Mouse (Mus musculus) intestine, postnatal 0 days (tissue): ENCODE data around the gene Pald1. TPM values are rescaled to one million over a fixed set of nuclear protein-coding genes. Genes with fewer than 3 reads are reported as not detected.

ENCODE experiments used
- ATAC-seq: fragments of 200-750 bp; cut with Nextera tagmentation; 2 replicates; pipeline ENCODE4 v1.8.0; 2017; ENCODE audit warnings: mild to moderate bottlenecking, moderate TSS enrichment, moderate library complexity
- H3K27ac ChIP-seq: fragments of 300-500 bp; sonication (generic); 2 replicates; pipeline ENCODE4 v1.5.1; 2014; ENCODE audit warnings: mild to moderate bottlenecking, low read depth, low read length, moderate library complexity
- H3K27me3 ChIP-seq: fragments of 300-500 bp; sonication (generic); replicated peaks from 2 replicates; pipeline ENCODE4 v1.6.1; 2014; ENCODE audit warnings: low read length, mixed read lengths; ENCODE audit not compliant: control insufficient read depth, insufficient read depth
- H3K36me3 ChIP-seq: fragments of 300-500 bp; sonication (generic); 2 replicates; pipeline ENCODE4 v1.6.1; 2014; ENCODE audit warnings: mild to moderate bottlenecking, moderate library complexity; ENCODE audit not compliant: control insufficient read depth, insufficient read depth
- H3K4me1 ChIP-seq: fragments of 300-500 bp; sonication (generic); replicated peaks from 2 replicates; pipeline ENCODE4 v1.6.1; 2014; ENCODE audit warnings: antibody characterized with exemption, low read length, mixed read lengths; ENCODE audit not compliant: control insufficient read depth, insufficient read depth
- H3K4me2 ChIP-seq: fragments of 300-500 bp; sonication (generic); replicated peaks from 2 replicates; pipeline ENCODE4 v1.6.1; 2014; ENCODE audit warnings: low read depth, mild to moderate bottlenecking, moderate library complexity
- H3K4me3 ChIP-seq: fragments of 300-500 bp; sonication (generic); 2 replicates; pipeline ENCODE4 v1.5.1; 2014; ENCODE audit warnings: low read depth, low read length
- H3K9ac ChIP-seq: fragments of 300-500 bp; sonication (generic); 2 replicates; pipeline ENCODE4 v1.6.1; 2014; ENCODE audit warnings: mild to moderate bottlenecking, low read depth, low read length
- H3K9me3 ChIP-seq: fragments of 300-500 bp; sonication (generic); 2 replicates; pipeline ENCODE4 v1.6.1; 2016; ENCODE audit warnings: mixed run types; ENCODE audit not compliant: control insufficient read depth
- CTCF ChIP-seq: sonication (generic); IDR thresholded peaks from 2 replicates; pipeline ENCODE4 v1.5.1; 2016; ENCODE audit warnings: low read depth, mild to moderate bottlenecking, control low read depth, antibody characterized with exemption, moderate library complexity
- WGBS: fragments of 180-500 bp; shearing (Covaris S2); extraction: QIAGEN DNeasy Blood & Tissue Kit; methylation state at CpG from one replicate; pipeline ENCODE4 v1.1.7; 2014; 5-methylcytosine and 5-hydroxymethylcytosine counted together
- polyA plus RNA-seq: library from polyadenylated mRNA; unstranded; fragments of >200 nt; fragmentation: Nextera tagmentation; extraction: Ambion mirVana; gene quantifications from 2 replicates; pipeline ENCODE4 v1.2.1, GENCODE M21; 2015

The Pald1 gene
- polyA plus RNA-seq, 1 experiment from 2014 or later = 4.1 TPM

DNA sequence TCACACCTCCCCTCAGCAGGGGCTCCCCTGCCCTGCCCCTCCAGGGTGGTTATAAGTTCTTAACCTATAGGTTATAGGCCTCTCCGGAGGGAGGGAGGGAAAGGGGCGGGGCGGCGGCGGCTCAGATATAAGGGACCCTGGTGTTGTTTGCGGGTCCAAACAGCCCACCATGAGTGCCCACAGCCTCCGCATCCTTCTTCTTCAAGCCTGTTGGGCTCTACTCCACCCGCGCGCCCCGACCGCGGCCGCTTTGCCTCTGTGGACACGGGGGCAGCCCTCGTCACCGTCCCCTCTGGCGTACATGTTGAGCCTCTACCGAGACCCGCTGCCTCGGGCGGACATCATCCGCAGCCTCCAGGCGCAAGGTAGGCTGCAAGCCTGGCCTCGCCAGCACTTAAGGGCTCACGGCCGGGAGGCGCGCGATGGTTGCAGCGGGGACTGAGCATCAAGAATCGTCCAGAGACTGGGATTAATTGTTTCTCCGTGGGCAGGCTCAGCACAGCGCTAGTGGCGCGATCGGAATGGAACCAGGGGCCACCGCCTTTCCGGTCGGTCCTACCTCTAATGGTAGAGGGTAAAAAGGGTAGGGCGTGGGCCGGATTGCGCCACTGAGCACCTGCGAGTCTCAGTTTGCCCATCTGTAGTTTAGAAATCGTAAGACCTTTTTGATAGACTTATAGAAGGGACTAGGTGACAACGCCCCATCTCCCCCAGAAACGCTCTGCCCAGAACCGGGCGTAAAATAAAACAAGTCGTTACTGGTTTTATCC is 35.0 kb upstream of the Pald1 start:
- 2% methylated on average over 49 of the region's 50 CpGs for WGBS
- no peak for ATAC-seq
- no peak for TF ChIP-seq CTCF

DNA sequence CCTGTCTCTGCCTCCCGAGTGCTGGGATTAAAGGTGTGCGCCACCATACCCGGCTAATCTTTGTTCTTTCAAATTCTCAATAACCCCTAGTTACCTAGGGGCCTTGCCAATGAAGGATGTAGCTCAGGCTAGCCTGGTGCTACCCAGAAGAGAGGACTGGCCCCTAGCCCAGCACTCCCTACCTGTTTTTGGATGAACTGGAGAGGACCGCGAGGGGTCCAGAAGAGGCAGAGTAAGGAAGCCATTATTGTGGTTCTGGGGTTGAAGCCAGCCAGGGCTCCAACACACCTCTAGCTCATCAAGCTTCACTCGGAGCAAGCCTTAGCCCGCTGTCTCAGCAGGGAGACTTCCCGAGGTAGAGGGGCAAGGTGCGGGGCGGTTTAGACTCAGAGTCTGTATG is 34.3 kb upstream of the Pald1 start, which contains the start of gene Nodal:
TSS of gene Nodal (plus strand) at position 301 of the 400 bp plus-strand sequence.
- peak within 1 kb of the TSS; percentile 34 for H3K4me3 ChIP-seq
- H3K9ac ChIP-seq = no peak within 1 kb of the TSS
- no peak for TF ChIP-seq CTCF
- peaks cover 40% of the 10 kb centered on the region for H3K27me3 ChIP-seq
- ATAC-seq = no peak
- no peaks in the 10 kb centered on the region for H3K36me3 ChIP-seq
- WGBS = 41% methylated on average over 10 of the region's 10 CpGs
- H3K4me2 ChIP-seq = peak within 1 kb of the TSS; percentile 65
- H3K4me1 ChIP-seq = 0 out of 2 replicates have a peak, but pooled peaks cover 4% of the 10 kb centered on the region
- H3K9me3 ChIP-seq = no peaks in the 10 kb centered on the region
- no peak within 1 kb of the TSS for H3K27ac ChIP-seq

More for the DNA sequence above, 35.0 kb upstream of the Pald1 start:
- Histone ChIP-seq H3K27ac (no peak overlapping the region), H3K27me3 (peaks cover 40% of the 10 kb centered on the region), H3K4me1 (0 out of 2 replicates have a peak, but pooled peaks cover 4% of the 10 kb centered on the region), H3K9me3 (no peaks in the 10 kb centered on the region), H3K36me3 (no peaks in the 10 kb centered on the region), H3K4me2 (peak overlapping the region; percentile 65), H3K9ac (no peak overlapping the region), H3K4me3 (peak overlapping the region; percentile 34)

DNA sequence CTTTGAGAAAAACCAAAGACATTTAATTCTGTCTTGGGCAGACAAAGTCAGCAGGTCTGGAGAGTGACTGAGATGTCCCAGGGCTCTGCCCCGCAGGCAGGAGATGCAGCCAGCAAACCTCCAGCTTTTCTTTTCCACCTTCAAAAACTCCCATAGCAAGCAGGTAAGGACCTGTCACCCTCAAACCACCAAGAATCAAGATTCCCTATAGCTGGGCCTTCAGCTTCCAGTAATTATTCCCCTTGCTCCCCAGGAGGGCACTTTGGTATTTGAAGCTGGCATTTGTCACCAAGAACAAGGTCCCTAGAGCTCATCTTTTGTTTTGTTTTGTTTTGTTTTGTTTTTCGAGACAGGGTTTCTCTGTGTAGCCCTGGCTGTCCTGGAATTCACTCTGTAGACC is 33.7 kb upstream of the Pald1 start:
- H3K4me2 ChIP-seq = no peak overlapping the region
- no peak overlapping the region for H3K4me3 ChIP-seq
- no peak overlapping the region for H3K27ac ChIP-seq
- 55% methylated on average over 2 of the region's 2 CpGs for WGBS
- no peaks in the 10 kb centered on the region for H3K36me3 ChIP-seq
- H3K9me3 ChIP-seq = no peaks in the 10 kb centered on the region
- H3K9ac ChIP-seq = no peak overlapping the region
- no peak for ATAC-seq
- no peak for TF ChIP-seq CTCF
- peaks cover 40% of the 10 kb centered on the region for H3K27me3 ChIP-seq
- 0 out of 2 replicates have a peak, but pooled peaks cover 4% of the 10 kb centered on the region for H3K4me1 ChIP-seq

DNA sequence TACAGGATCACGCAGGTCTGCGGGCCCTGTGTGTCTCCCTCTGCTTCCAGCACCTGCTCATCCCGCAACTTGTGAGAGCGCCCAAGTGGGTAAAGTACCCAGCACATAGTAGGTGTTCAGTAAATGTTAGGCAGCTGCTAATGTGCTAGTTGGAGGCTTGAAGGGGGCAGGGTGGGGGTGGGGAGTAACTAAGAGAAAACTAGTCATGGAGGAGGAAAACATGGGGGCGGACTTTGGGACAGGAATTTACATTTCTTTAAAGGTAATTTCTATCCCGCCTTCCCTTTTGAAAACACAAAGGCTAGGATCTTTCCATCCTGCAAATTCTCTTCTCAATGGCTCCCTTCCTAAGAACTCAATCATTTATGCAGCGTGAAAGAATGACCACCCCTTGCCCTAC is 33.2 kb upstream of the Pald1 start:
- peaks cover 40% of the 10 kb centered on the region for H3K27me3 ChIP-seq
- 69% methylated on average over 7 of the region's 7 CpGs for WGBS
- ATAC-seq = no peak
- H3K4me1 ChIP-seq = 0 out of 2 replicates have a peak, but pooled peaks cover 4% of the 10 kb centered on the region
- H3K4me3 ChIP-seq = no peak overlapping the region
- no peaks in the 10 kb centered on the region for H3K36me3 ChIP-seq
- TF ChIP-seq CTCF = no peak
- H3K27ac ChIP-seq = no peak overlapping the region
- H3K9me3 ChIP-seq = no peaks in the 10 kb centered on the region
- H3K4me2 ChIP-seq = no peak overlapping the region
- no peak overlapping the region for H3K9ac ChIP-seq

DNA sequence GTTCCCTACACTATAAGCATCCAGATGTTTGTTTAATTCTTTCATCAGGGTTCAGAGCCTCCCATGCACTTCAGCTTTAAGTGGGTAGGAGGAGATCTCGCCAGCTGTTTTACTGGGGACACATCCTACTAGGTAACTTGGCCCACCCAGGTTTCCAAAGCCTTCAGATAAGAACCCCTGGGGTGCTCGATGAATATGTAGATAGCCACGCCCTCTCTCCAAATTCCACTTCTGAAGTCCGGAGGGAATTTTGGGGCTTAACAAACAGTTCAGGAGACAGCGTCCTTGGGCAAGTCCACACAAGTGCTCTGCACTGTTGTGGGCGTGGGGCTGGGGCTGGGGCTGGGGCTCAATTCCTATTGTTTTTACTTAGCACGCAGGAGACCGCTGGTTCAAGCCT is 32.6 kb upstream of the Pald1 start:
- H3K36me3 ChIP-seq = no peaks in the 10 kb centered on the region
- 0 out of 2 replicates have a peak, but pooled peaks cover 4% of the 10 kb centered on the region for H3K4me1 ChIP-seq
- no peak overlapping the region for H3K4me3 ChIP-seq
- WGBS = 47% methylated on average over 8 of the region's 8 CpGs
- H3K27me3 ChIP-seq = peaks cover 40% of the 10 kb centered on the region
- H3K4me2 ChIP-seq = no peak overlapping the region
- no peak overlapping the region for H3K9ac ChIP-seq
- no peak overlapping the region for H3K27ac ChIP-seq
- TF ChIP-seq CTCF = no peak
- no peak for ATAC-seq
- H3K9me3 ChIP-seq = no peaks in the 10 kb centered on the region

DNA sequence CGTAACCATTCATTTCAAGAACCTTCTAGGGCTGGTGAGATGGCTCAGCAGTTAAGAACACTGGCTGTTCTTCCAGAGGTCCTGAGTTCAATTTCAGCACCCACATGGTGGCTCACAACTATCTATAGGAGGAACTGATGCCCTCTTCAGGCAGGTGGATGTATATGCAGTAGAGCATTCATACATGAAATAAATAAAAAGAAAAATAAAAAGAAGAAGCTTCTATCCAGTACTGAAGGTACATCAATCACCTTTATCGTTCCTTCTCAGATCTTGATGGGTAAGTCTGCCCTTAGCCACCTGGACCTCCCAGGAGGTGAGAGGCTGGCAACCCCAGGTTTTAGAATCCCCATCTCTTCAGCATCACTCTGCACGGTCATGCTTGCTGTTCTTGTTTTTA is 31.9 kb upstream of the Pald1 start:
- H3K27ac ChIP-seq = no peak overlapping the region
- 0 out of 2 replicates have a peak, but pooled peaks cover 4% of the 10 kb centered on the region for H3K4me1 ChIP-seq
- no peak overlapping the region for H3K4me3 ChIP-seq
- TF ChIP-seq CTCF = peak; percentile 35
- no peak for ATAC-seq
- H3K36me3 ChIP-seq = no peaks in the 10 kb centered on the region
- no peaks in the 10 kb centered on the region for H3K9me3 ChIP-seq
- H3K9ac ChIP-seq = no peak overlapping the region
- no peak overlapping the region for H3K4me2 ChIP-seq
- WGBS = 72% methylated on average over 3 of the region's 3 CpGs
- peaks cover 40% of the 10 kb centered on the region for H3K27me3 ChIP-seq
